Mouse (Mus musculus): ENCODE results near the gene Utp20.

Gene Utp20

GRCm38 (mm10) chr10:88715621-88716020 is 111.0 kb downstream of the Utp20 start:
- DNase-seq (ENCODE audit: low spot score) = no peak

GRCm38 (mm10) chr10:88714744-88715143 is 111.9 kb downstream of the Utp20 start:
- DNase-seq (ENCODE audit: low spot score) = no peak

GRCm38 (mm10) chr10:88712359-88712758 is 114.2 kb downstream of the Utp20 start:
- no peak for DNase-seq (ENCODE audit: low spot score)

- no peak for DNase-seq (ENCODE audit: low spot score)
These were observed 117.7 kb downstream of the Utp20 start for GRCm38 (mm10) chr10:88708671-88709523.

GRCm38 (mm10) chr10:88700938-88701337 is 125.7 kb downstream of the Utp20 start:
- DNase-seq (ENCODE audit: low spot score) = no peak

All from testis, postnatal 14 days (tissue).